Mouse (Mus musculus) stomach, postnatal 0 days (tissue): ENCODE results near the gene Tmem169. TPM values are rescaled to one million over a fixed set of nuclear protein-coding genes. Genes with fewer than 3 reads are reported as not detected.

Experiments used
- ATAC-seq: fragments of 200-750 bp; cut with Nextera tagmentation; 2 replicates; pipeline ENCODE4 v1.8.0; 2017; ENCODE audit not compliant: low FRiP score, low TSS enrichment
- DNase-seq: peaks from one replicate; pipeline ENCODE4 v3.0.0-alpha.2; 2016; ENCODE audit warnings: low spot score
- H3K27ac ChIP-seq: fragments of 300-500 bp; sonication (generic); replicated peaks from 2 replicates; pipeline ENCODE4 v1.5.1; 2014; ENCODE audit warnings: mild to moderate bottlenecking, control low read depth
- H3K27me3 ChIP-seq: fragments of 300-500 bp; sonication (generic); 2 replicates; pipeline ENCODE4 v1.6.1; 2014; ENCODE audit warnings: low read length; ENCODE audit not compliant: control insufficient read depth, insufficient read depth
- H3K36me3 ChIP-seq: fragments of 300-500 bp; sonication (generic); 2 replicates; pipeline ENCODE4 v1.6.1; 2014; ENCODE audit warnings: low read length, mixed read lengths; ENCODE audit not compliant: control insufficient read depth, insufficient read depth
- H3K4me1 ChIP-seq: fragments of 300-500 bp; sonication (generic); replicated peaks from 2 replicates; pipeline ENCODE4 v1.6.1; 2014; ENCODE audit warnings: antibody characterized with exemption; ENCODE audit not compliant: control insufficient read depth, insufficient read depth
- H3K4me2 ChIP-seq: fragments of 300-500 bp; sonication (generic); replicated peaks from 2 replicates; pipeline ENCODE4 v1.6.1; 2014; ENCODE audit warnings: low read depth, mild to moderate bottlenecking, control low read depth, moderate library complexity
- H3K4me3 ChIP-seq: fragments of 300-500 bp; sonication (generic); 2 replicates; pipeline ENCODE4 v1.5.1; 2014; ENCODE audit warnings: low read depth, low read length, control low read depth
- H3K9ac ChIP-seq: fragments of 300-500 bp; sonication (generic); 2 replicates; pipeline ENCODE4 v1.6.1; 2014; ENCODE audit warnings: mild to moderate bottlenecking, low read length, control low read depth, mixed read lengths
- H3K9me3 ChIP-seq: fragments of 300-500 bp; sonication (generic); 2 replicates; pipeline ENCODE4 v1.6.1; 2016; ENCODE audit warnings: low read length; ENCODE audit not compliant: control insufficient read depth
- CTCF ChIP-seq: IDR thresholded peaks from 2 replicates; pipeline ENCODE4 v1.5.1; 2016; ENCODE audit warnings: antibody characterized with exemption, low read depth, mild to moderate bottlenecking, moderate library complexity
- EP300 ChIP-seq: optimal IDR thresholded peaks from 2 replicates; pipeline ENCODE3; 2016; ENCODE audit warnings: antibody characterized with exemption
- WGBS: fragments of 180-500 bp; shearing (Covaris S2); extraction: QIAGEN DNeasy Blood & Tissue Kit; methylation state at CpG from one replicate; pipeline ENCODE4 v1.1.7; 2014; 5-methylcytosine and 5-hydroxymethylcytosine counted together
- polyA plus RNA-seq: library from polyadenylated mRNA; unstranded; fragments of >200 nt; fragmentation: Nextera tagmentation; extraction: Ambion mirVana; gene quantifications from 2 replicates; pipeline ENCODE4 v1.2.1, GENCODE M21; 2015

The Tmem169 gene
- polyA plus RNA-seq, 1 experiment from 2014 or later, result 0.69 TPM

DNA sequence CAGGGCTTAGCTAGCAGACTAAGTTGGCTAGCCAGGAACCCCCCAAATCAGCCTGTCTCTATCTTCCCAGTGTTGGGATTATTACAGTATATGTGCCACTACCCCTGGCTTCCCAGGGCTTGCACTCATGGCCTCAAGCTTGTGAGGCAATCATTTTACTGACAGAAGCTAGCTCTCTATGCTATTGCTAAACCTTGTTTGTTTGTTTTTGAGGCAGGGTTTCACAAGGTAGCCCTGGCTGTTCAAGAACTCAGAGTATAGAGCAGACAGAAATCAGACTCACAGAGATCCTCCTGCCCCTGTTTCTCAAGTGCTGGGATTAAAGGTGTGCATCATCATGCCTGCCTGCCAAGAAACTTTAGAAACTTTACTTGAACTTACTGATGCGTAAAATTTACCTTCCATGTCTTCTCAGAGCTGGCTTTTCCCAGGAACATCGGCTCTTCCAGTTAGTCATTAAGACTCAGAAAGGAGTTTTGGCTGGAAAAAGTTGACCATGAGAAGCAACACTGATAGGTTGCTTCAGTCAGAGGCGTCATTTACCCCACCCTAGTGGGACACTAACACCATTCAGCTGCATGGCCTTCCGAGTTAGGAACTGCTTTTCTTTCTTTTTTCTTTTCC, 4.5 kb downstream of the Tmem169 start:
- Histone ChIP-seq H3K27ac (no peak overlapping the region), H3K36me3 (no peaks in the 10 kb centered on the region), H3K4me3 (no peak overlapping the region), H3K9ac (no peak overlapping the region), H3K4me1 (no peaks in the 10 kb centered on the region), H3K27me3 (no peaks in the 10 kb centered on the region), H3K9me3 (no peaks in the 10 kb centered on the region), H3K4me2 (no peak overlapping the region)
- no peak for ATAC-seq
- 86% methylated on average over 4 of the region's 4 CpGs for WGBS
- no peak for DNase-seq
- no peak for TF ChIP-seq CTCF
- TF ChIP-seq EP300, result no peak

- Histone ChIP-seq H3K4me2 (no peak overlapping the region), H3K4me1 (no peaks in the 10 kb centered on the region), H3K9me3 (no peaks in the 10 kb centered on the region), H3K27me3 (no peaks in the 10 kb centered on the region), H3K9ac (no peak overlapping the region), H3K27ac (no peak overlapping the region), H3K4me3 (no peak overlapping the region), H3K36me3 (no peaks in the 10 kb centered on the region)
- DNase-seq, result no peak
- TF ChIP-seq CTCF (no peak), EP300 (no peak)
- no peak for ATAC-seq
- 96% methylated on average over 4 of the region's 4 CpGs for WGBS
These were observed 6.7 kb downstream of the Tmem169 start for GRCm38 (mm10) chr1:72290896-72291295.

DNA sequence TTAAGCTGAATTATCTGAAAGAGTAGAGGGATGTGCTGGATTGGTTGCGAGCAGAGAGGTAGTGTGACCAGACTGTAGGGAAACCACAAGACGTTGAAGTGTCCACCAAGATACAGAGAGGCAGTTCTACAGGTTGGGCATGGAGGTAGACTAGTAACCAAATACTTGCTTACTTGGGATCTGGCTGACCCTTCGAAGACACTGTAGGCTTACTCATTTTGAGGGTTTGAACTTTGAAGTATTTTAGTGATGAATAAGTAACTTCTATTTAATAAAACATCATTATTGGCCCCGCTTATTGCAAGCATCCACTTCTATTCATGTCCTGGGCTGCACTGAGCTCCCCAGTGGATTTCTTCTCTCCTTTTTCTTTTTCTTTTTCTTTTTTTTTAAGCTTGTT, 7.3 kb downstream of the Tmem169 start:
- Histone ChIP-seq H3K4me3 (no peak overlapping the region), H3K9me3 (no peaks in the 10 kb centered on the region), H3K27ac (no peak overlapping the region), H3K4me2 (no peak overlapping the region), H3K9ac (no peak overlapping the region), H3K36me3 (no peaks in the 10 kb centered on the region), H3K27me3 (no peaks in the 10 kb centered on the region), H3K4me1 (no peaks in the 10 kb centered on the region)
- WGBS, result 91% methylated on average over 4 of the region's 4 CpGs
- DNase-seq (no peak), ATAC-seq (no peak)
- no peak for TF ChIP-seq CTCF
- TF ChIP-seq EP300, result no peak

GRCm38 (mm10) chr1:72291925-72292324, 7.8 kb downstream of the Tmem169 start:
- TF ChIP-seq CTCF, result no peak
- no peaks in the 10 kb centered on the region for H3K9me3 ChIP-seq
- no peak overlapping the region for H3K27ac ChIP-seq
- H3K4me3 ChIP-seq, result no peak overlapping the region
- ATAC-seq (no peak), DNase-seq (no peak)
- no peaks in the 10 kb centered on the region for H3K4me1 ChIP-seq
- H3K4me2 ChIP-seq, result no peak overlapping the region
- H3K36me3 ChIP-seq, result no peaks in the 10 kb centered on the region
- 88% methylated on average over 2 of the region's 2 CpGs for WGBS
- no peaks in the 10 kb centered on the region for H3K27me3 ChIP-seq
- H3K9ac ChIP-seq, result no peak overlapping the region

DNA sequence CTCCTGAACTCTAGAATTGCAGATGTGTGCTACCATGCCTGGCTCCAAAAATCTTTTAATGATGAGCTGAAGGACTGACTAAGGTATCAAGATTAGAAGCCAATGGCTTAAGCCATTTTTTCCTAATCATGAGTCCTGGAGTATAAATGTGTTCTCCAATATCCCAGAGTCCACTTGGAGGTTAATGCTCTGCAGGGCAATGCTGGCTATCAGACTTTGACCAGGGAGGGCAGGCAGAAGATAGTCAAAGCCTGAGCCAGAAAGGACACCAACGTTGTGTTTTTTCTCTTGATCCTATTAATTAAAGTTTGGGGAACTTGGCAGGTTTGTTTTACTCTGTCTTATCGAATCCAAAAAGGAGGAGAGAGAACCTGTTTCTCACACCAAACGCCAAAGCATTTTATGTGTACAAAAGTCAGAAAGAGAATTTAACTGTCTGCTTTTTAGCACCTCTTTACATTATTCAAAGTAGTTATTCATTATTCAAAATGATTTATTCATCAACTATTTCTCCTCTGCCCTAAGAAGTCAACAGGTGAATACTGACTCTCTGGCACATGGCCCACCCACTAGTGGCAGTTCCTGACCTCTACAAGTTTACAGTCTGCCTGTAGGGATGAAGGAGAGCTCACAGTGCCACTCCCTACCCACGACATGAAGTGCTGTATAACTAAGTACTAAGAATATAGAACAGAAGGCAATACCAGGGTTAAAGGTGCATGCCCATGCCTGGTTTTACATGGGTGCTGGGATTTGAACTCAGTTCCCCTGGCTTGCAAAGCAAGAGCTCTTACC, 9.9 kb downstream of the Tmem169 start:
- Histone ChIP-seq H3K9ac (no peak overlapping the region), H3K9me3 (no peaks in the 10 kb centered on the region), H3K4me3 (no peak overlapping the region), H3K4me1 (no peaks in the 10 kb centered on the region), H3K27ac (no peak overlapping the region), H3K27me3 (no peaks in the 10 kb centered on the region), H3K36me3 (no peaks in the 10 kb centered on the region), H3K4me2 (no peak overlapping the region)
- WGBS, result 63% methylated on average over 4 of the region's 4 CpGs
- ATAC-seq (no peak), DNase-seq (no peak)
- TF ChIP-seq CTCF (no peak), EP300 (no peak)

DNA sequence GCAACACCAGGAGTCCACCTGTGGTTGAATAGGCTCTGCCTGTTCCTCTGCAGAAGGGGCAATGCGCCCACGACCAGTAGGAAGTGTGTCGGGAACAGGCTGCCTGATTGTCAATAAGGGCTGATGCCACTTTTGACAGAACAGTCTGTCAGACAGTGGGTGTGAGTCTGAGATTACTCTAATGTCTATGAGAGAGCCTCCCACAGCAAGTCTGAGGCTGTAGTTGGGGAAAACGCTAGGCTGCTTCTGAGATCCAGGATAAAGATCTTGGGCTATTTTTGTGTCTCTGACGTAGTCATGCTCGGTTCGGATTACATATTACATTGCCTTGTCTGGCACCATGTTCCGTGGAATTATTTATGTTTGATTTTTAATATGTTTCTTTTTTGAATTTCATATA, 11.6 kb downstream of the Tmem169 start:
- Histone ChIP-seq H3K4me3 (no peak overlapping the region), H3K27me3 (no peaks in the 10 kb centered on the region), H3K9me3 (no peaks in the 10 kb centered on the region), H3K9ac (no peak overlapping the region), H3K4me2 (no peak overlapping the region), H3K36me3 (no peaks in the 10 kb centered on the region), H3K4me1 (no peaks in the 10 kb centered on the region), H3K27ac (no peak overlapping the region)
- ATAC-seq, result no peak
- no peak for DNase-seq
- TF ChIP-seq EP300 (no peak), CTCF (no peak)
- 65% methylated on average over 8 of the region's 8 CpGs for WGBS
